Mouse (Mus musculus) erythroblast, embryonic 14.5 days (primary cell): ENCODE measurements around the gene Gm10563.

Source experiments
- GATA1 ChIP-seq: IDR thresholded peaks from 2 replicates; pipeline ENCODE4 v1.6.1; 2012; ENCODE audit warnings: low read length, inconsistent platforms, mixed read lengths
- TAL1 ChIP-seq: IDR thresholded peaks from 3 replicates; pipeline ENCODE4 v1.6.1; 2012; ENCODE audit warnings: low read length, inconsistent platforms, mixed read lengths

DNA sequence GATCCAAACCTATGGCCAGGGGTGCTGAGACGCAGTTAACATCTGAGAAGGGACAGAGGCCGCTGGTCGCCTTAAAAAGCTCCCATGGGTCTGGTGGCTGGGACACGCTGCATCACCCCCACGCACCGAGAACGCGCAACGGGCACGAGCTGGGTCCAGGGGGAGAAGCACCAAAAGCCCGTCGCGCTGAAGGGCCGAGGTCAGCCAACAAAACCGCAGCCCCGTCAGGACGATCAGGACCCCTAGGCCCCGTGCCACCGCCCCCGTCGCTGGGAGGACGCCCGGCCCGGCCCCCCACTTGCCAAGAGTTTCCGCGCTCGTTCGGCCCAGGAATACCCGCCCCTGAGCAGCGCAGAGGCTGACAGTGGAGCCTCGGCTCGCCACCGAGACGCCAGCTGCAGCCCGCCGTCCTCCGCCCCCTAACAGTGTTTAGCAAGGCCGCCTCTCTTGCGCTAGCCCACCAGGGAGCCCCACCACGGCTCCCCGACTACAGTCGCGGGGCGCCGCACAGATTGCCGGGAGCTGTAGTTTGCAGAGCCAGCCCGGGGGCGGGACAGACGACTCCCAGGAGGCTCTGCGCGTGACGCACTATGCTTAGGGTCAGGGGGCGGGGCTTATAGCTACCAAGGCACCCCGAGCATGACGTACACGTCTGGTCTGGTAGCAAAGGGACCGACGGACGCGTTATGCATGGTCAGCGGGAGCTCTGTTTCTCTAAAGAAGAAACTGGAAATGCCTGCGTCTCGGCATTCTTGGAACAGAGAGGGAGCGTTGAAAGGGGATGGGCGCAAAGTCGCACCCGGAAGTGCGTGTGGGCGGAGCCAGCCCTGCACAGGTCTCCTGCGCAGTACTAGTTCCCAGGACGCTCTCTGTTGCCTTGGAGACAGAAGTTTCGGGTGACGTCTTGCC is 23.7 kb upstream of the Gm10563 start, which contains the start of gene Mib2:
- TF ChIP-seq GATA1 = no peak
- TF ChIP-seq TAL1 = no peak
